Mouse (Mus musculus) cerebellum, adult 11 months (tissue): ENCODE results near the gene Pygl.
"Not testable (repeated sequence)": the region's sequence is repeated elsewhere in the genome, so short reads cannot be mapped to it uniquely, and the experiment has no call there.

ENCODE experiments used
- DNase-seq: peaks from one replicate; pipeline ENCODE4 v3.0.0; 2022

The Pygl gene

GRCm38 (mm10) chr12:70153842-70154241 lies 77.4 kb downstream of the Pygl start, which contains the start of gene Abhd12b:
Gene Abhd12b, plus strand, starts transcription at chr12:70154142.
- no peak for DNase-seq

GRCm38 (mm10) chr12:70148631-70149265 lies 82.5 kb downstream of the Pygl start:
- DNase-seq = no peak

GRCm38 (mm10) chr12:70147986-70148630 lies 83.2 kb downstream of the Pygl start:
- DNase-seq = no peak

- DNase-seq = no peak
Observed at GRCm38 (mm10) chr12:70145586-70145985, 85.7 kb downstream of the Pygl start.

- DNase-seq = peak; percentile 32
Observed at GRCm38 (mm10) chr12:70144637-70145448, 86.4 kb downstream of the Pygl start.

GRCm38 (mm10) chr12:70144106-70144587 lies 87.1 kb downstream of the Pygl start:
- DNase-seq = not testable (repeated sequence)

- DNase-seq = no peak
Observed at GRCm38 (mm10) chr12:70140993-70141576, 90.2 kb downstream of the Pygl start.
